Comparison of ENCODE assay signal across 22 mouse cellular contexts in genomic region chr11:52734493-52735195, GRCm38 (mm10). TPM values are rescaled to one million over a fixed set of nuclear protein-coding genes. Genes with fewer than 3 reads are reported as not detected.
DNase-seq lines count a peak whose midpoint lies in the region; ATAC-seq and TF ChIP-seq lines count a peak whose summit lies in the region.
"Had no signal": no experiment of that assay in that cellular context is flagged by ENCODE, and none has a peak within 500 bp of the region (broad histone marks: within the 10 kb centered on the region; RNA-seq: fewer than 3 reads in every experiment).

No protein-coding gene starts in this region.

- H3K27me3 ChIP-seq in midbrain, embryonic 11.5 days (ENCODE audit: control insufficient read depth, insufficient read depth, low read length): no peaks in the 10 kb centered on the region
- no peaks in the 10 kb centered on the region for H3K27me3 ChIP-seq in midbrain, embryonic 13.5 days
- H3K27me3 ChIP-seq: embryonic facial prominence, embryonic 12.5 days; hindbrain, embryonic 15.5 days had no signal

- no peaks in the 10 kb centered on the region for H3K9me3 ChIP-seq in midbrain, embryonic 11.5 days (ENCODE audit: control insufficient read depth, low read length)
- H3K9me3 ChIP-seq in midbrain, embryonic 13.5 days: no peaks in the 10 kb centered on the region
- H3K9me3 ChIP-seq: embryonic facial prominence, embryonic 12.5 days; heart, embryonic 10.5 days; hindbrain, embryonic 15.5 days; limb, embryonic 10.5 days had no signal

- 89% methylated on average over 6 of the region's 6 CpGs for WGBS in midbrain, embryonic 11.5 days
- WGBS in midbrain, embryonic 13.5 days: 90% methylated on average over 6 of the region's 6 CpGs

- H3K4me3 ChIP-seq in midbrain, embryonic 11.5 days (ENCODE audit: low read depth, low read length): no peak overlapping the region
- no peak overlapping the region for H3K4me3 ChIP-seq in midbrain, embryonic 13.5 days (replicated peaks)
- H3K4me3 ChIP-seq in left cerebral cortex, adult 2 months: no peak overlapping the region
- H3K4me3 ChIP-seq: embryonic facial prominence, embryonic 12.5 days; heart, embryonic 10.5 days; hindbrain, embryonic 15.5 days; limb, embryonic 10.5 days had no signal

- peak; percentile 93 for ATAC-seq in frontal cortex, adult (ENCODE audit: low TSS enrichment)
- ATAC-seq in midbrain, embryonic 11.5 days (ENCODE audit: low FRiP score): no peak
- no peak for ATAC-seq in midbrain, embryonic 13.5 days

- no peak for TF ChIP-seq CTCF in left cerebral cortex, adult 2 months (IDR thresholded peaks at IDR 0.05)

- no peaks in the 10 kb centered on the region for H3K4me1 ChIP-seq in midbrain, embryonic 11.5 days (ENCODE audit: control insufficient read depth, insufficient read depth, low read length)
- 0 out of 2 replicates have a peak, but pooled peaks cover 3% of the 10 kb centered on the region for H3K4me1 ChIP-seq in midbrain, embryonic 13.5 days (replicated peaks)
- H3K4me1 ChIP-seq: embryonic facial prominence, embryonic 12.5 days; hindbrain, embryonic 15.5 days had no signal

- intact Hi-C loops in left cerebral cortex, adult 2 months (cut with DNase I): no loop called here

- H3K27ac ChIP-seq in midbrain, embryonic 11.5 days (ENCODE audit: low read depth, low read length): no peak overlapping the region
- no peak overlapping the region for H3K27ac ChIP-seq in midbrain, embryonic 13.5 days
- peak overlapping the region; percentile 63 for H3K27ac ChIP-seq in left cerebral cortex, adult 2 months
- H3K27ac ChIP-seq: embryonic facial prominence, embryonic 12.5 days; heart, embryonic 10.5 days; hindbrain, embryonic 15.5 days; kidney, postnatal 0 days; limb, embryonic 10.5 days; macrophage had no signal

- no peak overlapping the region for H3K4me2 ChIP-seq in midbrain, embryonic 11.5 days
- no peak overlapping the region for H3K4me2 ChIP-seq in midbrain, embryonic 13.5 days (replicated peaks)
- H3K4me2 ChIP-seq: embryonic facial prominence, embryonic 12.5 days; hindbrain, embryonic 15.5 days had no signal

- no peak for DNase-seq in frontal cortex, postnatal 25 days (ENCODE audit: low spot score in 2 of 2)
- DNase-seq in midbrain, embryonic 11.5 days (ENCODE audit: low spot score, missing footprints): peak; percentile 65
- peak in 1 of 2 experiments; percentile 15 for DNase-seq in left cerebral cortex, adult 2 months (ENCODE audit: extremely low spot score in 1 of 2, low spot score in 2 of 2)
- peak; percentile 52 for DNase-seq in telencephalon, adult 2 months (ENCODE audit: low read depth, low spot score)
- no peak for DNase-seq in lung, postnatal 4 days
- DNase-seq: adrenal gland, postnatal 25 days; cerebellum, adult 11 months; cerebellum, postnatal 10 days; gastrocnemius, postnatal 25 days; kidney, adult 2 months; layer of hippocampus, adult 9-11 months; liver; thymus, postnatal 4 days had no signal

- no peak overlapping the region for H3K9ac ChIP-seq in midbrain, embryonic 11.5 days (ENCODE audit: low read length)
- no peak overlapping the region for H3K9ac ChIP-seq in midbrain, embryonic 13.5 days (replicated peaks)
- H3K9ac ChIP-seq: embryonic facial prominence, embryonic 12.5 days; hindbrain, embryonic 15.5 days had no signal

- no peaks in the 10 kb centered on the region for H3K36me3 ChIP-seq in midbrain, embryonic 11.5 days (ENCODE audit: control insufficient read depth, insufficient read depth, low read length)
- H3K36me3 ChIP-seq in midbrain, embryonic 13.5 days: no peaks in the 10 kb centered on the region
- H3K36me3 ChIP-seq: embryonic facial prominence, embryonic 12.5 days; heart, embryonic 10.5 days; hindbrain, embryonic 15.5 days; limb, embryonic 10.5 days had no signal

RNA-seq across cellular contexts. Expression of gene Fstl4, which starts 29.8 kb away (rescaled TPM):
- polyA plus RNA-seq in midbrain, embryonic 11.5 days (2014; fragmentation: Nextera tagmentation; extraction: Ambion mirVana): 0.64 and 0.90 TPM in 2 replicates
- polyA plus RNA-seq in midbrain, embryonic 13.5 days (2015; fragmentation: Nextera tagmentation; extraction: Ambion mirVana): 5.1 TPM in 2 replicates
- total RNA-seq in left cerebral cortex, adult 2 months (2021): 10 to 100 TPM; 44.1 to 47.2 TPM
- total RNA-seq: hematopoietic stem cell, adult 5-6 weeks had no signal
- polyA plus RNA-seq: macrophage had no signal

Comparison
In these comparisons a context has a peak if more than half of its experiments do, and no peak if none do; other contexts are left out.
1. DNase-seq: peak in midbrain, embryonic 11.5 days (single experiment) and telencephalon, adult 2 months (single experiment); none in frontal cortex, postnatal 25 days (0 of 2) and lung, postnatal 4 days (0 of 2).